Mouse (Mus musculus) right cerebral cortex, postnatal 14 days (tissue): ENCODE data around the gene Abhd6.

Experiments used
- DNase-seq: peaks from one replicate; pipeline ENCODE4 v3.0.0; 2022

Gene Abhd6

GRCm38 (mm10) chr14:8062537-8063301, 60.0 kb downstream of the Abhd6 start:
- DNase-seq: no peak

GRCm38 (mm10) chr14:8063835-8064785, 61.4 kb downstream of the Abhd6 start:
- no peak for DNase-seq

- DNase-seq: peak; percentile 98
Observed at GRCm38 (mm10) chr14:8080165-8080679, 77.5 kb downstream of the Abhd6 start, which contains the start of gene Rpp14. Gene Rpp14, plus strand, starts transcription at chr14:8080367.

- no peak for DNase-seq
Observed at GRCm38 (mm10) chr14:8080718-8081117, 78.0 kb downstream of the Abhd6 start.

GRCm38 (mm10) chr14:8082949-8083348, 80.2 kb downstream of the Abhd6 start:
- no peak for DNase-seq

- DNase-seq: no peak
Observed at GRCm38 (mm10) chr14:8089016-8089415, 86.3 kb downstream of the Abhd6 start.

- DNase-seq: no peak
Observed at GRCm38 (mm10) chr14:8092573-8092972, 89.9 kb downstream of the Abhd6 start.

GRCm38 (mm10) chr14:8093427-8093826, 90.7 kb downstream of the Abhd6 start:
- DNase-seq: no peak

- no peak for DNase-seq
Observed at GRCm38 (mm10) chr14:8094931-8095561, 92.3 kb downstream of the Abhd6 start.

GRCm38 (mm10) chr14:8095562-8095950, 92.9 kb downstream of the Abhd6 start:
- no peak for DNase-seq

- peak; percentile 92 for DNase-seq
Observed at GRCm38 (mm10) chr14:8097978-8098686, 95.4 kb downstream of the Abhd6 start, which contains the start of gene Pxk. Gene Pxk, plus strand, starts transcription at chr14:8098211.

- no peak for DNase-seq
Observed at GRCm38 (mm10) chr14:8098687-8098995, 95.9 kb downstream of the Abhd6 start.

- no peak for DNase-seq
Observed at GRCm38 (mm10) chr14:8099561-8100021, 96.9 kb downstream of the Abhd6 start.

- DNase-seq: no peak
Observed at GRCm38 (mm10) chr14:8101886-8102285, 99.2 kb downstream of the Abhd6 start.

- no peak for DNase-seq
Observed at GRCm38 (mm10) chr14:8102676-8103075, 100.0 kb downstream of the Abhd6 start.
